Mouse (Mus musculus): ENCODE measurements at regions not wholly inside any gene's neighbourhood (a gene's known extent, or its start where the extent isn't known, plus 50 kb on each side); places are given as distances from the start of the nearest gene placed in this dataset.

DNA sequence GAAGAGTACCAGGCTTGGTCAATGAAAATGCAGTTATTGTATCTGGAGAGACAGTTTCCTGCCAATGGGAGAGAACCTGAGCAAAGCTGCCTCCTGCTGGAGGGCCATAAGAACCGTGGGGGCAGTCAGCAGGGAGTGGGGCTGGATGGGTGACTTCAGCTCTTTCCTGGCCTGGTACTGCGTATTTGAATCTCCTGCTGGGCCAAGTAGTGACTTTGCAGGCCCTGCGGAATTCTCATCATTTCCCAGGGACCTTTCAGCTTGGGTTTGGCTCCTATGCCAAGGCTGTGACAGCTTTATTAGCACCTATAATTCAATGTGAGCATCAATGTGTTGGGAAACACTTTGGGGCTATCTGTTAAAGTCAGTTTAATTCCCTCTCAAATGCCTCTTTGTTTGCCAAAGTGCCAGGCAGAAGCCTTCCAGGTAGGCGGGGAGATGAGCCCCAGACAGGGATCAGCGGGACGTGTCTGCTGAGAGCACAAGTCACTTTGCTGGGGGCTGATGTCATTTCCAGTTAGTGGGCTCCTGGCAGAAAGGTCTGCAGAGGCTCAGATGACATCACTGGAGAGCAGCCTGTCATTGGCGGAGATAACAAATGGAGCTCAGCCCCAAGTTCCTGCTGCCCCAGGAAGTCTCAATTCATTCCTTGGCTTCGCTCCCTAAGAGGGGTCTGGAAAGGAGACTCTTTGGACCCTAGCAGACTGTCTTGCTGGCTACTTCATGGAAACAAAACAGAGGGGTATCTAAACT is 630.5 kb downstream of the Insc start:
- no peak for ATAC-seq (replicated peaks; ENCODE audit: poor library complexity)

DNA sequence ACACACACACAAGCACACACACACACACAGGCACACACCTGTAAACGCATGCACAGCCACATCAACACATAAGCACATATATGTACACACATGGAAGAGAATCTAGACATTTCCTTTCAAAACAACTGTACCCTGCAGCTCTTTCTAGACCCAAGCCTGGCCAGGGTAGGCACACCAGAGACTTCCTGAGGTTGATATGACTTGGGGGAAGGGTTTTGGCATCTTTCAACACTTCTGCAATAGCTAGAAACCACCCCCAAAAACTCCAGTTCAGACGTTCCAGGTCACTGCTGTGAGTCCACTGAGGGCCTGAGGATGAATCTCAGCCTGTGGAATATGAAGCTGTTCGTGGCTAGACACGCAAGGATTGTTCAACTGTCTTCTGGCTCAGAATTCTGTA is 632.6 kb downstream of the Insc start:
- peak; percentile 43 for ATAC-seq (replicated peaks; ENCODE audit: poor library complexity)

DNA sequence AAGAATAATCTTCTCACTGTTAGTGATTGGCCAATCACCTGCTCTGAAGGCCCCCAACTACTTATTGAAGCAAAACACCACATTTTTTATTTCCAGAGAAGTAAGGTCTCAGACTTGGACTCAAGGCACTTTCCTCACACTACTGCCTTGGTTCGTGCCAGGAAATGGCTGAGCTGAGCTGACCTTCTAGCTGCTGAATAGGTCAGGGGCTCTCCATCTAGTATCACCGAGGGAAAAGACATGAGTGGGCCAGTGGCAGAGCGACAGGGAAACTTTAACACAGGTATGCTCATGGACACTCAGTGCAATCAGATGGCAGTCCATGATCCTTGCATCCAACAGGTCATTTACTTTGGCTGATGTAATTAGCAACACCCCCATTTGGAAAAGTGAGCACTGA is 635.3 kb downstream of the Insc start:
- ATAC-seq (replicated peaks; ENCODE audit: poor library complexity) = no peak

DNA sequence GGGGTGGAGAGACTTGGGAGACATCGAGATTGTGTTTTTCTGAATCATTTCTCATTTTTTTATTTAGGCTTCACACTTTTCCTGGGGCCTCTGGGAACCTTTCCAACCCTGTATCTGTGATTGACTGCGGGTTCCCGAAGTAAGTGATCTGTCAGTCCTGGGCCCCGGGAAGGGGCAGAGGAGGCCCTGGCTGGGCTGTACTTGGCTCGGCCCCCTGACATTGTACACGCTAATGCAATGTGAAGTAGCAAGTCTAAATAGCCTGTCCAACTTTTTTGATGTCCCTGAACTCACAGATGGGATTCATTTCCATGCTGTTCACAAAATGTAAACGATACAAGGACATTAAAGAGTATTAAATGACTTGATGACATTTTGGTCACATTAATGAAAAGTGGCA is 636.1 kb downstream of the Insc start:
- no peak for ATAC-seq (replicated peaks; ENCODE audit: poor library complexity)

DNA sequence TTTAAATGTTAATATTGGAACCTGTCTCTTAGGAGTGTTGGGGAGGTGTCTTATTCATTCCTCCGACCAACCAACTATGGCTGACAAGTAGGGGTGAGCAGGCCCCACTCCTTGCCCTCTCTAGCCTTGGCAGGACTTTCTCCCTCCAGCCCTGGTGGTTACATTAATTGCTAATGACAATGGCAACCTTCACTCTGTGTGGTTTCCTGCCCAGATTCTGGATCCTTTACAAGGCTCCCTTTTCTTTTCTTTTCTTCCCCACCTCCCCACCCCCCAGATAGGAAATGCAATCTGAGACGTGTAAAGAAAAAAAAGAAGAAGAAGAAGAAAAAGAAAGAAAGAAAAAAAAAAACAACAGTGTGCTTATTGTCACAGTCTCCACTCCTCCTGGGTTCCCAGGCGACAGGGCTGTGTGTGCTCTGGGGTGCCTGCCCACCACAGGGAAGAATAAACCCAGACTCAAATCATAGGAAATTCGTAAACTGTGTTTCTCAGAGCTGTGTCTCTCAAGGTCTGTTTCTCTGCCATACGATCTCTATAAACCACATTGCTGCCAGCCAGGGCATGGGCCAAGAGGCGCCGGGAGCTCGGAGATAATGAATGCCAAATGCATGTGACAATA is 637.6 kb downstream of the Insc start:
- no peak for ATAC-seq (replicated peaks; ENCODE audit: poor library complexity)

DNA sequence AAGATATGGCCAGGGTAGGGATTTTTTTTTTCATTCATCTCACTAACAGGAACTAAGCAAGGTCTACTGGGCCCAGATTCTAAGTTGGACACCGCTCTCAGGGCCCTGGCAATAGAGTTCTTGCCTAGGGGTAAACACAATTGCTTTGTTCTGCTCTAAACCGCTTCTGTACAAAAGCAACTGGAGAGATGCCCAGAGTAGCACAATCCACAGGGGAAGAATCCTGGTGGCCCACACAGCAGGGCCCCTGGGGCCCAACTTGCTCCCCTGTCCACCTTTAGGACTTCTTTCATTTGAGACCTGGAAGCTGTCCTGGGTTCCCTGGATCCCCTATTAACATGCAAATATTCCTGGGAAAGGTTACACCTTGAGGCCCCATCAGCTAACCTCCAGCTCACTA is 639.4 kb downstream of the Insc start:
- no peak for ATAC-seq (replicated peaks; ENCODE audit: poor library complexity)

DNA sequence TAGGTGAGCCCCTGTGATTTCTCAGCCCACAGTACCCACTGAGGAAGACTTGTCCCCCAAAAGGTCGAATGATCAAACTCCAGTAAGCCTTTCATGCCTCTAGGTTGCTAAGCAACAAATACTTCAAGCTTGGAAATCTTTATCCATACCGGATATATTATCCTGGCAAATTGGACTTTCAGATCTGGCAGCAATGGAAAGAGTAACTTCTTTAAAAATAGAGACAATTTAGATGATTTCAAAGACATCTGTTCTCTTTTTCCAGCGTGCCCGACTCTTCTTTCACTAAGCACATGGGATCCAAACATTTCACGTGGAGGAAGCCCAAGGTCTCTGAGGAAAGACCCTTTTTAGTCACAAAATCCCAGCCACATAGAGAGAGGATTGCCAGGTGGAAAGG is 645.4 kb downstream of the Insc start:
- no peak for ATAC-seq (replicated peaks; ENCODE audit: poor library complexity)

DNA sequence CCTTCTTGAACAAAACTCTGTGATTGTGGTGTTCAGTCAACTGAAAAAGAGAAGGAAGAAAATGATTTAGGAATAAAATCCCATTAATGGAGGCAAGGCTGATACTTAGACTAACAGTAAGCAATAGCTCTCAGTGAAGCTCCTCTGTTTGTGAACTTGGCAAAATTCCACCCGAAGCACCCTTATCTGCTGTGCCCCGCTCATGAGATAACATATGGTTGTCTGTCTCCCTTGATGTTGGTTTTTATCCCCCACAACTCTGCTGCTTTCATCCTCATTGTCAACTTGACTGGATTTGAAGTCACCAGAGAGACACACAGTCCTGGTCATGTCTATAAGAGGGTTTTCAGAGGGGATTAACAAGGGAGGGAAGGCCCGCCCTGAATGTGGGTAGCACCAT is 646.1 kb downstream of the Sox6 start:
- peak; percentile 71 for ATAC-seq (replicated peaks; ENCODE audit: poor library complexity)

DNA sequence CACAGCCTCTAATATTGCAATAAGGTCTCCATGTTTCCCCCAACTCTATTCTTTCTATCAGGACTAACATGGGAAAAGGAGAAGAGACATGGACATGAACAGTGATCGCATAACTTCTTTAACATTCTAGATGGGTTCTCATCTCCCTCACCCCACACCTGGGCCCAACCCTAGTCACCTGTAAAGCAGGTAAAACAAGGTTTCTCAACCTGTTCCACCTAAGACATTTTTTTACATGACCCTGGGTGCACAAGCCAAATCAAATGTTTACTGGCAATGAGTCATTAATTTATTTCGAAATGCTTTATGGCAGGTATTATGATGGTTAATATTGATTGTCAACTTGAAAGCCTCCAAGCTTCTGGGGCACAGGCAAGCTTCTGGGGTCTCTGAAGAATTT is 640.4 kb downstream of the Sox6 start:
- no peak for ATAC-seq (replicated peaks; ENCODE audit: poor library complexity)

DNA sequence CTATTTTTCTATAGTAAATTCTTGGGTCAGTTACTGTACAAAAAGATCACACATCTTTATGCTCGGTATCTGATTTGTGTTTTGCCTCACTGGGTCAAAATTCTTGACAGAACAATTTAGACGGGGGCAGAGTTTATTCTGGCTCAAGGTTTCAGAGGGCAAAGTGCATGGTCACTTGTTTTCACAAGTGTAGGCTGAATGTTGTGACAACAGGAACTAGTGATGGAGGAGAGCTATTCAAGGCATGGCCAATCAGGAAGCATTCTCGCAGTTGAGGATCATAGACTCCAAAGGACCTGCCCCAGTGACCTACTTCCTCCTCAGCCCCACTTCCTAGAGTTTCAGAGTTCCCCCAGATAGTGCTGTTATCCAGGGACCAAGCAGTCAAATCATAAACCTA is 639.1 kb downstream of the Sox6 start:
- ATAC-seq (replicated peaks; ENCODE audit: poor library complexity) = no peak

DNA sequence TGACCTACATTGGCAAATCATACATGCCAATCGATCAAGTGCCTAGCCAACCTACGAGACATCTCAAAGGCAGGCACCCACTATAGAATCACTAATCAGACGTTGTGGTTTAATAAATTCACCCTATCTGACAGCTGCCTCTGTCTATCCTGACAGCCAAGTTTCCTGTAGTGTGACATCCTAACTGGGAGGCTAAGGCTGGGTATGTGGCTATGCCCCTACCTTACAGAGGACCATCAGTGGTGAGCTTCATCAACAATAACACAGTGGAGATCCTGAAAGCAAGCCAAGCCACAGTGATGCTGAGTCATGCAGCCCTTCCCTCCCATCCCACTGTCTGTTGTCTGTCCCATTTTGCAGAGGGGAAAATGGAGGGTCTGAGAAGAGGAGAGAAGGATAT is 630.7 kb downstream of the Sox6 start:
- ATAC-seq (replicated peaks; ENCODE audit: poor library complexity) = peak; percentile 79

DNA sequence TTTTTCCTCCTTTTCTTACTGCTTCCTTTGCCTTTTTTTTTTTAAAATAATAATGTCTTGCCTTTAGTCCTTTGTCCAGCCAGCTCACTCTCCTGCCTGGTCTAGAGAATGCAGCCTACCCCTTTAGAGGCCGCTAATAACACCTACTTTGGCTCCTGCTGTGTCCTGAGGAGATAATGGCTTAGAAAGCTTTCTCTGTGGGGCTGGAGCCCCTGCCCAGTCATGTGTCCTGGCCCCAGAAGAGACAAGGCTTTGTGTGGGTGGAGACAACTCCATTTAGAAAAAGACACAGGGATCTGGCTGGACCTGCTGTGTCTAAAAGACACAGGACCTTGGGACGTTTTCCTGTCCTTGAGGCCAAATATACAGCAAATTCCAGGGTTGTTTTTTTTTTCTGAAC is 629.7 kb downstream of the Sox6 start:
- no peak for ATAC-seq (replicated peaks; ENCODE audit: poor library complexity)

DNA sequence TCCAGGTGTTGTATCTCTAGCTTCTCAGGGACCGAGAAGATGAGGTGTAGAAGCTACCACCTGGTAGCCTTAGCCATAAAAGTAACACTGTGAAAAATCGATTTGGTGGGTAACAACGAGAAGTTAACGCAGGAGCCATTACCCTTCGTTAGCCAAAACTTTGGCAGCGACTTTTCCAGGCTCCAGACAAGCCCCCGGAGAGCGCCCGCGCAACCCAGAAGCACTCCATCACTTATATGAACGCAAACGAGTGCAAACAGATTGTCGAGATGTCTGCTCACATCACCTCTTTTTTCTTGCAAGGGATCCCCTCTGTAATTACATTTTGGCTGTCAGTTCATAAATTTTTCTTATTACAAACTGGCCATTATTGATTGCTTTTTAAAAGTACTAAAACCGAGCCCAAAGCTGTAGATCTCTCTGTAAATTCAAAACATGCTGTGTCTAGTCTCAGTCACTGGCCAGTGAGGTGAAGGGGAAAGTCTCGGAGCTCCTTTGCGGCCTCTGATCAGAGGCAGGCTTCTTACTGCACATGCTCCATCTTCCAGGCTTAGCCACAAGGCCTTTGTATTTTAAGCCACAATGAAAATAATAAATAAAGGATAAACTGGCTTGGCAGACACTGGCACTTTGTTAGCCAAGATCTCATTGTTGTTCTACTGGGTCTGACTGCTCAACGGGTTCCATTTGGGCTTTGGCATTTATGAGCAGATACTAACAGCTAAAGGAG is 627.9 kb downstream of the Sox6 start:
- ATAC-seq (replicated peaks; ENCODE audit: poor library complexity) = no peak

DNA sequence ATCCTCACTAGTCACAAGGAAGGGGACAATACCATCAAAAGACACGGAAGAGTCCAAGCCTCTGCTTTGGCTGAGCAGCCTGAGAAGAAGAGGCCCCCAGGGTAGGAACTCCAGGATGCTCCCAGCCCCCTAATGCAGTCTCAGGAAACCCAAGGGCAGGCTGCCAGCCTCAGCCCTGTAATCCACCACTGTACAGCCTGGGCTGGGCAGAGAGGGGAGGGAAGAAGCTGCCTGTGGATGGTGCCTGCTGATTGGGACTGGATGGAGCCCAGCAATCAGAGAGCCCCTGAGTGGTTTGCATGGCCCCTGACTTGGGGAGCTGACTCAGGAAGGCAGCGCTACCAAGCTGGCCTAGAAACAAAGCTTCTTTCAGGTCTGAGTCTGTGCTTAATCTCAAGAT is 627.1 kb downstream of the Sox6 start:
- peak; percentile 24; the same call in 1 of the 2 replicates for ATAC-seq (replicated peaks; ENCODE audit: poor library complexity)

DNA sequence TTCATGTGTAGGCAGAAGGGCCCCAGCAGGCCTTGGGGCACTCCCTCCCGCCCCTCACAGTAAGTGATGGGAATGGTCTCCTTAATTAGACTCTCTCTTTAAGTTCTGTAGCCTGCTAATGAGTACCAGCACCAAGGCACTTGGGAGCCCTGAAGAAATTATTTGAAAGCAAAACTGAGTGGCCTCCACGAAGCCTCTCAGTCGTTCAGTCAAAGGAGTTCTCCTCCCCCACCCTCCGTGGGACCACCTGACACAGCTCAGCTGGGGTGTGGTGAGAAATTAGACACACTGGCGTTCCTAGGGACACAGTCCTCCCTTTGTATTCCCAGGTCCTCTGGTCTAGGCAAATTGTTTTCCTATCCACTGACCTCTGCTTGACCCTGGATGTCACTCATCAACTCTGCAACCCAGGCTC is 623.4 kb downstream of the Sox6 start:
- ATAC-seq (replicated peaks; ENCODE audit: poor library complexity) = no peak

Data from megakaryocyte progenitor cell, adult 5-6 weeks (primary cell).